Mouse (Mus musculus) ES-E14 (cell line): ENCODE data around the gene Cfap70. TPM values are rescaled to one million over a fixed set of nuclear protein-coding genes. Genes with fewer than 3 reads are reported as not detected.

Source experiments
- DNase-seq: peaks from one replicate; pipeline ENCODE4 v3.0.0-alpha.2; 2013; ENCODE audit warnings: low read depth, low spot score
- H3K27ac ChIP-seq: 2 replicates; pipeline ENCODE4 v1.5.1; 2012; ENCODE audit warnings: low read depth, mild to moderate bottlenecking, low read length, moderate library complexity, mixed read lengths; ENCODE audit not compliant: poor library complexity, insufficient read depth, severe bottlenecking
- H3K36me3 ChIP-seq: 2 replicates; pipeline ENCODE4 v1.6.1; 2012; ENCODE audit warnings: mild to moderate bottlenecking, low read length, moderate library complexity, mixed read lengths; ENCODE audit not compliant: control insufficient read depth, poor library complexity, insufficient read depth, severe bottlenecking
- H3K4me1 ChIP-seq, 2 experiments: fragments of 150-350 bp in 1 of 2; sonication (generic) in 1 of 2; 2 replicates each; pipeline ENCODE4 v1.6.1; 2012; ENCODE audit warnings: low read length in 2 of 2, mild to moderate bottlenecking in 1 of 2, mixed read lengths in 1 of 2; ENCODE audit not compliant: control insufficient read depth in 2 of 2, insufficient read depth in 2 of 2, poor library complexity in 1 of 2
- H3K4me3 ChIP-seq, 2 experiments: fragments of 150-350 bp in 1 of 2; sonication (generic) in 1 of 2; 2 replicates each; pipeline ENCODE4 v1.5.1; 2012; ENCODE audit warnings: low read length in 2 of 2, low read depth in 1 of 2, mild to moderate bottlenecking in 1 of 2, mixed read lengths in 1 of 2; ENCODE audit not compliant: insufficient read depth in 1 of 2, poor library complexity in 1 of 2, severe bottlenecking in 1 of 2
- H3K9ac ChIP-seq: 2 replicates; pipeline ENCODE4 v1.6.1; 2012; ENCODE audit warnings: low read depth, mild to moderate bottlenecking, low read length, mixed read lengths; ENCODE audit not compliant: poor library complexity, insufficient read depth, severe bottlenecking
- H3K9me3 ChIP-seq: fragments of 150-350 bp; sonication (generic); 2 replicates; pipeline ENCODE4 v1.6.1; 2012; ENCODE audit warnings: low read depth, mild to moderate bottlenecking, low read length; ENCODE audit not compliant: control insufficient read depth, insufficient read depth
- CHD2 ChIP-seq: IDR thresholded peaks from 2 replicates; pipeline ENCODE4 v1.6.1; 2014; ENCODE audit warnings: mild to moderate bottlenecking, low read depth, low read length, inconsistent platforms
- HCFC1 ChIP-seq: IDR thresholded peaks from 2 replicates; pipeline ENCODE4 v1.6.1; 2012; ENCODE audit warnings: low read length, inconsistent platforms, borderline replicate concordance; ENCODE audit not compliant: insufficient read depth
- MAFK ChIP-seq: IDR thresholded peaks from 2 replicates; pipeline ENCODE4 v1.6.1; 2014; ENCODE audit warnings: mild to moderate bottlenecking, low read depth, low read length, inconsistent platforms; ENCODE audit not compliant: insufficient read depth
- ZC3H11A ChIP-seq: IDR thresholded peaks from 2 replicates; pipeline ENCODE4 v1.6.1; 2012; ENCODE audit warnings: low read depth, mild to moderate bottlenecking, inconsistent platforms, low read length, borderline replicate concordance
- ZNF384 ChIP-seq: IDR thresholded peaks from 2 replicates; pipeline ENCODE4 v1.6.1; 2012; ENCODE audit warnings: low read depth, low read length, inconsistent platforms
- in situ Hi-C, 2 experiments: fragments of 600-800 bp; cut with MboI; formaldehyde crosslinking; loops; one replicate each; pipeline ENCODE4 v1.15.1; 2025; ENCODE audit warnings: low sequenced_read_pairs in 2 of 2, inconsistent platforms in 1 of 2; ENCODE audit not compliant: unreplicated experiment in 2 of 2
- total RNA-seq: library from RNA; depleted of rRNA; stranded (reverse); fragments of 300-350 nt; gene quantifications from 2 replicates; pipeline ENCODE4 v1.2.3, GENCODE M21; 2012

The Cfap70 gene
- total RNA-seq, 1 experiment, result 0.36 TPM

GRCm38 (mm10) chr14:20423046-20423445 is 29.0 kb downstream of the Cfap70 start:
- in situ Hi-C loops, result no loop called here
- TF ChIP-seq HCFC1 (no peak), MAFK (no peak), ZNF384 (no peak), CHD2 (no peak), ZC3H11A (no peak)
- no peaks in the 10 kb centered on the region for H3K4me1 ChIP-seq
- DNase-seq, result no peak
- no peak overlapping the region for H3K4me3 ChIP-seq
- H3K9me3 ChIP-seq, result no peaks in the 10 kb centered on the region
- no peak overlapping the region for H3K27ac ChIP-seq
- no peak overlapping the region for H3K9ac ChIP-seq
- no peaks in the 10 kb centered on the region for H3K36me3 ChIP-seq

GRCm38 (mm10) chr14:20422257-20422656 is 29.8 kb downstream of the Cfap70 start:
- TF ChIP-seq MAFK (no peak), HCFC1 (no peak), ZC3H11A (no peak), ZNF384 (no peak), CHD2 (no peak)
- Histone ChIP-seq H3K36me3 (no peaks in the 10 kb centered on the region), H3K4me1 (no peaks in the 10 kb centered on the region), H3K9me3 (no peaks in the 10 kb centered on the region), H3K27ac (no peak overlapping the region), H3K9ac (no peak overlapping the region), H3K4me3 (no peak overlapping the region)
- in situ Hi-C loops, result no loop called here
- DNase-seq, result no peak

DNA sequence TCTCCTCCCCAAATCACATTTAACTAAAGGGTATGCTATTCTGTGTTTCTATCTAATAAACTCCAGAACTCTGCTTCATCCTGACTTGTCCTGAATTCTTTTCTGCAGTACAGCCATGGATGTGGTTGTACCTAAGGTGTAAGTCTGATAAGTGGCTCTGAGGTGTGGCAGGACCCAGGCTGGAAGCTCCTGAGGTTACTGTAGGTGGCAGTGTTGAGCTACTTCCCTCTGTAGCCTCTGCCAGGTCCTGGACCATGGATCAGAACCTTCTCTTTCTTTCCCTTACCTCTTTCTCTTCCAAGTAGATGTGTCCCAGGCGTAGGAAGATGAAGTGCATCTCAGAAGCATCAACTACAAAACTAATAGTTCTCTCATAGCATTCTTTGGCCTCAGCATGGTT is 52.0 kb downstream of the Cfap70 start:
- TF ChIP-seq HCFC1, result no peak
- TF ChIP-seq ZC3H11A, result peak; percentile 23; the same call in 1 of the 2 replicates
- no peak overlapping the region for H3K9ac ChIP-seq
- H3K36me3 ChIP-seq, result no peaks in the 10 kb centered on the region
- DNase-seq, result no peak
- H3K27ac ChIP-seq, result no peak overlapping the region
- in situ Hi-C loops, result no loop called here
- H3K4me1 ChIP-seq, result peaks cover 3% of the 10 kb centered on the region in 2 experiments; a peak in 1 of 4 replicates
- H3K9me3 ChIP-seq, result no peaks in the 10 kb centered on the region
- no peak overlapping the region for H3K4me3 ChIP-seq

DNA sequence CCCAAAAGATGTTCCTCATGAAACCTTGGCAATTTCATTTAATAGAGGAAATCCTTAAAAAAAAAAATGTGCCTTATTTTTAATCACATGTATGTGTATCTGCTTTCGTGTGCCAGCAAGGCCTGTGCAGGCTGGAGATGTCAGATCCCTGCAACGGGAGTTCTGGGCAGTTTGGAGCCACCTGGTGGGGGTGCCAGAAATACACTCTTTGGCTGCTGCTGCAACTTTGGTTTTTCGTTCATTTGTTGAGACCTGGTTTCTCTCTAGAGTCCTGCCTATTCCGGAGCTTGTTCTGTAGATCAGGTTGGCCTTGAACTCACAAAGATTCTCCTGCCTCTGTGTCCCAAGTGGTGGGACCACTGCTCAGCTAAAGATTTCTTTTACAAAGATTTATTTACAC is 53.2 kb downstream of the Cfap70 start:
- Histone ChIP-seq H3K36me3 (no peaks in the 10 kb centered on the region), H3K4me1 (peaks cover 3 to 6% of the 10 kb centered on the region in 2 experiments; a peak in 2 of 4 replicates), H3K9me3 (no peaks in the 10 kb centered on the region), H3K9ac (no peak overlapping the region), H3K4me3 (no peak overlapping the region), H3K27ac (no peak overlapping the region)
- in situ Hi-C loops, result loop anchor here in 1 of 2 experiments (25.0 kb wide), 1 partner anchor 88 kb away; the partner anchor contains the start of genes Anxa7 and Mss51
- no peak for TF ChIP-seq ZC3H11A
- TF ChIP-seq CHD2, result no peak
- TF ChIP-seq HCFC1, result no peak
- TF ChIP-seq ZNF384, result no peak
- no peak for TF ChIP-seq MAFK
- no peak for DNase-seq

GRCm38 (mm10) chr14:20397220-20397619 is 54.8 kb downstream of the Cfap70 start:
- Histone ChIP-seq H3K36me3 (no peaks in the 10 kb centered on the region), H3K4me3 (no peak overlapping the region), H3K4me1 (peaks cover 3 to 6% of the 10 kb centered on the region in 2 experiments; a peak in 1 of 4 replicates), H3K27ac (no peak overlapping the region), H3K9ac (no peak overlapping the region), H3K9me3 (no peaks in the 10 kb centered on the region)
- TF ChIP-seq ZC3H11A, result no peak
- no peak for TF ChIP-seq MAFK
- TF ChIP-seq CHD2, result no peak
- TF ChIP-seq HCFC1, result no peak
- no peak for TF ChIP-seq ZNF384
- in situ Hi-C loops, result loop anchor here in 1 of 2 experiments (25.0 kb wide), 1 partner anchor 90 kb away; the partner anchor contains the start of genes Anxa7 and Mss51
- DNase-seq, result no peak
